Mouse (Mus musculus) embryonic facial prominence, embryonic 13.5 days (tissue): ENCODE results near the gene Tnfrsf22. TPM values are rescaled to one million over a fixed set of nuclear protein-coding genes. Genes with fewer than 3 reads are reported as not detected.
"Not testable (repeated sequence)": the region's sequence is repeated elsewhere in the genome, so short reads cannot be mapped to it uniquely, and the experiment has no call there.

ENCODE experiments used
- ATAC-seq: fragments of 200-750 bp; cut with Nextera tagmentation; 2 replicates; pipeline ENCODE4 v1.8.0; 2017; ENCODE audit warnings: low read depth; ENCODE audit not compliant: insufficient number of reproducible peaks, insufficient read depth, low FRiP score, low TSS enrichment
- H3K27ac ChIP-seq: fragments of 300-500 bp; sonication (generic); 2 replicates; pipeline ENCODE4 v1.5.1; 2015; ENCODE audit warnings: moderate library complexity, mild to moderate bottlenecking, inconsistent platforms
- H3K27me3 ChIP-seq: fragments of 300-500 bp; sonication (generic); 2 replicates; pipeline ENCODE4 v1.6.1; 2015; ENCODE audit warnings: mild to moderate bottlenecking, inconsistent platforms
- H3K36me3 ChIP-seq: fragments of 300-500 bp; sonication (generic); 2 replicates; pipeline ENCODE4 v1.6.1; 2015; ENCODE audit warnings: mild to moderate bottlenecking, inconsistent platforms
- H3K4me1 ChIP-seq: fragments of 300-500 bp; sonication (generic); 2 replicates; pipeline ENCODE4 v1.6.1; 2015; ENCODE audit warnings: inconsistent platforms
- H3K4me2 ChIP-seq: fragments of 300-500 bp; sonication (generic); 2 replicates; pipeline ENCODE4 v1.6.1; 2015; ENCODE audit warnings: moderate library complexity, mild to moderate bottlenecking, inconsistent platforms
- H3K4me3 ChIP-seq: fragments of 300-500 bp; sonication (generic); 2 replicates; pipeline ENCODE4 v1.5.1; 2015; ENCODE audit warnings: mild to moderate bottlenecking, inconsistent platforms
- H3K9ac ChIP-seq: fragments of 300-500 bp; sonication (generic); 2 replicates; pipeline ENCODE4 v1.6.1; 2015; ENCODE audit warnings: mild to moderate bottlenecking, inconsistent platforms
- H3K9me3 ChIP-seq: fragments of 300-500 bp; sonication (generic); 2 replicates; pipeline ENCODE4 v1.6.1; 2016; ENCODE audit warnings: inconsistent platforms
- WGBS: fragments of 180-500 bp; shearing (Covaris S2); methylation state at CpG from one replicate; pipeline ENCODE4 v1.1.7; 2015; ENCODE audit warnings: mixed read lengths; 5-methylcytosine and 5-hydroxymethylcytosine counted together
- polyA plus RNA-seq: library from polyadenylated mRNA; unstranded; fragments of >200 nt; fragmentation: Nextera tagmentation; extraction: Ambion mirVana; gene quantifications from 2 replicates; pipeline ENCODE4 v1.2.1, GENCODE M21; 2015

Tnfrsf22 gene
- polyA plus RNA-seq: 11.6 and 15.0 TPM in 2 replicates

DNA sequence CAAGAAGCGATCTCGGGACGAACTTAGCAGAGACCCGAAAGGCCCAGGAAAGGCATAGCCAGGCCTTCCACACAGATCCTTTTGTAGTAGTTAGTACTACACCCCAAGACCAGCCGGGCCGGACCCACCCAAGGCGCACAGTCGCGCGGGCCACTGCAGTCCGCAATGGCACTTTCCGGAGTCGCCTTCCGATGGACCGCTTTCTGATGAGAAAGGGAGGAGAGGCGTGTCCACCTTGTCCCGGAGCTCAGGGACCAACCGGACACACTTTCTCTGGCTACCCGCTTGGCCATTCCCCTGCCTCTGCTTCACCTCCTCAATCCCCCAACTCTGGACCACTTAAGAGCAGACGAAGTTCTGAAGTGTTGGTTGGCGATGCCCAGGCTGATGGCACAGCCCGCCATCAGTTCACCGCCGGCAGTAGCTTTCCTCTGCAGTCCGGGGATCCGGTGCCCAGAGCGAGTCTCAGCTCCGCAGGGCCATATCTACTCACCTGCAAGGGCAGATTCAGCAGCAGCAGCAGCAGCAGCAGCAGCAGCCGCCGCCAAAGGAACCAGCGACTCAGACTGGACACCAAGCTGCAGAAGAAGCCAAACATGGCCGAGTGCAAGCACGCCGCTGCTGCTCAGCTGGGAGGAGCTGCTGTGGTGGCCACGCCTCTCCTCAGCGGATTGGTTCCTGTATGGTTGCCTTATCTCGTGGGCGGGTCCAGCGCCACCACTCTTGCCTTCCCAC lies at the start of gene Tnfrsf22:
Gene Tnfrsf22, minus strand, starts transcription at position 628 of the 735 bp plus-strand sequence.
- H3K4me2 ChIP-seq: peak within 1 kb of the TSS; percentile 71
- 1% methylated on average over 39 of the region's 39 CpGs for WGBS
- H3K27me3 ChIP-seq: no peaks in the 10 kb centered on the region
- peak within 1 kb of the TSS; percentile 64 for H3K4me3 ChIP-seq
- peak; percentile 84 for ATAC-seq
- H3K9me3 ChIP-seq: peaks cover 7% of the 10 kb centered on the region; the same call in 1 of the 2 replicates
- H3K36me3 ChIP-seq: no peaks in the 10 kb centered on the region
- no peak within 1 kb of the TSS for H3K27ac ChIP-seq
- H3K4me1 ChIP-seq: no peaks in the 10 kb centered on the region
- peak within 1 kb of the TSS; percentile 76 for H3K9ac ChIP-seq

DNA sequence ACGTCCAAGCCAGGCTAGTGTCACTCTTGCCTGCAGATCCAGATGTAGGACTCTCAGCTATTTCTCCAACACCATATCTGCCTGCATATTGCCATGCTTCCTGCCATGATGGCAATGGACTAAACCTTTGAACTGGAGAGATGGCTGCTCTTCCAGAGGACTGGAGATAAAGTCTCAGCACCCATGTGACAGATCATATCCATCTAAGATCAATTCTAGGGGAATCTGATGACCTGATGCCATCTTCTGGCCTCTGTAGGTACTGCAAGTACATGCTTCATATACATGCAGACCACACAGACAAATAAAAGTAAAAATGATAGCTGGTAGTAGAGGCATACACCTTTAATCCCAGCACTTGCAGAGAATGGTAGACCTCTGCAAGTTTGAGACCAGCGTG lies 46.7 kb upstream of the Tnfrsf22 start:
- Histone ChIP-seq H3K27me3 (no peaks in the 10 kb centered on the region), H3K9me3 (no peaks in the 10 kb centered on the region), H3K4me1 (no peaks in the 10 kb centered on the region), H3K36me3 (peaks cover 92% of the 10 kb centered on the region), H3K4me2 (no peak overlapping the region), H3K4me3 (no peak overlapping the region), H3K9ac (no peak overlapping the region), H3K27ac (no peak overlapping the region)
- WGBS: 59% methylated on average over 2 of the region's 2 CpGs
- ATAC-seq: no peak

DNA sequence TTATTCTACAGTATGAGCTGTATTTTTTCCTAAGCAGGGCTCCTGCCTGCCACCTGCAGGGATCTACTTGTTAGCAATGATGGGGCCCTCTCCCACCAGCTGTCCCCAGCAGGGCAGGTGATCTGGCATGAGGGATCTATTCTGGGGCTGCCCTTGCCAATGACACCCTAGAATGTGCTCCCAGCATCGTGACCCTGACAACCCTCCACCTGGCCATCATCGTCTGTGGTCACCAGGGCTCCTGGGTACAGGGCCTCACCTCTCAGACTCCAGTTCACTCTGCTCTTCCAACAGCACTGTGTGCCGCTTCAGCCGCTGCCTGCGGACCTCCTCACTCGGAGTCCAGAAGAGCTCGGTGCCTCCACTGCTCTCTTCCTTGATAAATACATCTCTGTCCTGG lies 45.1 kb upstream of the Tnfrsf22 start:
- Histone ChIP-seq H3K9ac (no peak overlapping the region), H3K27ac (no peak overlapping the region), H3K27me3 (no peaks in the 10 kb centered on the region), H3K4me2 (no peak overlapping the region), H3K4me3 (no peak overlapping the region), H3K4me1 (no peaks in the 10 kb centered on the region), H3K9me3 (no peaks in the 10 kb centered on the region), H3K36me3 (peaks cover 96% of the 10 kb centered on the region)
- 92% methylated on average over 7 of the region's 7 CpGs for WGBS
- no peak for ATAC-seq

DNA sequence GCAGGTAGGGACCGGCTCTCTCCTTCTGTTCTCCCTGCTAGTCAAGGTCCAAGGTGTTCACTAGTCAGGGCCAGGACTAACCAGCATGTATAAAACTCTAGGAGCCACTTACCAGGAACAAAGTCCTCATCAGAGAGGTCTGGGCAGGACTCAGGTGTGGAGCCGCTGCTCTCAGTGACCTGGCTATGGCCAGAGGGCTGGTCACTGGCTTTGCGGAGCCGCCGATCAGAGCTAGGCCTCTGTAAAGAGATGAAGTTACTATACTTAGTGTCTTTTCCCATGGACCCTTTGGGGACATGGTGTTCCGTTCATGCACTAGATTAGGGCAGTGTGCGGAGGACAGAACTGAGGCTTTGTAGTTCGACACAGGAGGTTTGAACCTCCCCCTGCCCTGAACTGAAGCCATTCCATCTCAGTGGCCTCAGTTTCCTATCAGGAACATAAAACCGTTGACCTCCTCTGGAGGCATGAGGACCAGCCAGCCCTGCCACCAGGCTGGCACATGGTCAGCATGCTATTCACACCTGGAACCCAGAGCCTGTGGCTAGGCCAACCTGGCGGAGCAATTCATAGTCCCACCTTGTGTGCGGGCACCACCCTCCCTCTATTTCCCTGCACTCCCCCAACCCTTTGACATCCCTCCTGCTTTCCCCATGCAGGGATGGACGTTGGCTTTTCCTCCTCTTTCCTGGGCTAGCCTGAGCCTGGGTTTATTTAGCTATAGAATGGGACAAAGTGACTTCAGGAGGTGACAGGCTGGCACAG lies 43.5 kb upstream of the Tnfrsf22 start:
- ATAC-seq: no peak
- Histone ChIP-seq H3K27me3 (no peaks in the 10 kb centered on the region), H3K36me3 (peaks cover 98% of the 10 kb centered on the region), H3K4me1 (no peaks in the 10 kb centered on the region), H3K4me2 (no peak overlapping the region), H3K27ac (no peak overlapping the region), H3K4me3 (no peak overlapping the region), H3K9me3 (no peaks in the 10 kb centered on the region), H3K9ac (no peak overlapping the region)
- 86% methylated on average over 12 of the region's 12 CpGs for WGBS

DNA sequence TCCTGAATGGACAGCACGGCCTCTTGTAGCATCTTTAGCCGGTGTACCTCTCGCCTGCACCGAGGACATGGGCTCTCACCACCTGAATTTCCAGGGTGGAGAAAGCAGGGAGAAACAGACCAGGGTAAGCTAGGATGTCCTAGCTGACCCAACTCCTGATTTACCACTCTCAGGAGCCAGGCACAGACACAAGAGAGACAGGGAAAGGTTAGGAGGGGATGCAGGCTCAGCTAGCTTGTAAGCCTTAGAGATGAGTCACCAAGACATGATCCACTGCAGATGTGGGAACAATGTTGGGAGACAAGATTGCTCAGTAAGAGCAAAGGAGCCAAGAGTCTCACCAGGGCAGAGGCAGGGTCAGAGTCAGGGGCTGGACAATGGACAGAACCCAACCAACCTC lies 42.4 kb upstream of the Tnfrsf22 start:
- no peak for ATAC-seq
- H3K4me2 ChIP-seq: no peak overlapping the region
- H3K9me3 ChIP-seq: no peaks in the 10 kb centered on the region
- H3K4me3 ChIP-seq: no peak overlapping the region
- WGBS: 91% methylated on average over 4 of the region's 4 CpGs
- no peak overlapping the region for H3K9ac ChIP-seq
- H3K36me3 ChIP-seq: peaks cover 93% of the 10 kb centered on the region
- H3K4me1 ChIP-seq: no peaks in the 10 kb centered on the region
- no peak overlapping the region for H3K27ac ChIP-seq
- no peaks in the 10 kb centered on the region for H3K27me3 ChIP-seq

DNA sequence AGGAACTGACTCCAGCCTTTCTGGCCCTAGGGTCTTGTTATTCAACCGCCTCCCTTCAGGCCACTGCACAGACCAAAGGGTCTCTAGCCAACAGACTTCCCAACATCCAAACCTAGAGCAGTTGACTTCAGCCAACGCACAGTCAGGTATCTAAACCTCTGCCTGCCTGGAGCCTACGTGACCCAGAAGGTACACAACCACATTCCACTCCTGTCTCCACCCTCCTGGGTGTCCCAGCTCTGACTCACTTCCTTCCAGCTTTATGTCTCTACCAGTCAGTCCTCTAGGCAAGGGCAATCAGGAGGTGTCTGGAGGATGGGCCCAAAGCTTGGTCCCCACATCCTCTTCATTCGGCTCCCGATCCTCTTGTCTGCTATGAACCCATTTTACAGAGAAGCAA lies 41.7 kb upstream of the Tnfrsf22 start:
- H3K4me3 ChIP-seq: no peak overlapping the region
- H3K9ac ChIP-seq: no peak overlapping the region
- no peaks in the 10 kb centered on the region for H3K4me1 ChIP-seq
- H3K27ac ChIP-seq: no peak overlapping the region
- no peak for ATAC-seq
- H3K4me2 ChIP-seq: no peak overlapping the region
- no peaks in the 10 kb centered on the region for H3K9me3 ChIP-seq
- no peaks in the 10 kb centered on the region for H3K27me3 ChIP-seq
- H3K36me3 ChIP-seq: peaks cover 85% of the 10 kb centered on the region
- 88% methylated on average over 5 of the region's 5 CpGs for WGBS

DNA sequence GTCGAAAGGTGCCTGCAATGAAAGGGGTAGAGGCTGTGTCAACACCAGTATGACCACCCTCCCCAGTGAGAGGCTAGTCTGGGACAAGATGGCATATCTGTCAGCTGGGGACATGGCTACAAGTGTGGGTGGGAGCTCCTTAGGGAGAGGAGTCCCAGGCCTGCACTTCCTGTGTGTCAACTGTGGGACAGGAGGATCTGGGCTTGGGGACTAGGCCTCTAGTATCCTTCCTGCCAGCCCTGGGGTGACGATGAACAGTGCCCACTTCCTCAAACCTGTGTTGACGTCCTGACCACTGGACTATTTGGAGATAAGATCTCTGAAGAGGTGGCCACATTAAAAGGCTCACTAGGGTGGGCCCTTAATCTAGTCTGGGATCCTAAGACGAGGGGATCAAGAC lies 40.5 kb upstream of the Tnfrsf22 start:
- WGBS: 73% methylated on average over 4 of the region's 4 CpGs
- H3K4me1 ChIP-seq: peaks cover 5% of the 10 kb centered on the region; the same call in 1 of the 2 replicates
- H3K9me3 ChIP-seq: no peaks in the 10 kb centered on the region
- no peak overlapping the region for H3K9ac ChIP-seq
- no peak overlapping the region for H3K4me2 ChIP-seq
- peaks cover 73% of the 10 kb centered on the region for H3K36me3 ChIP-seq
- ATAC-seq: no peak
- H3K27me3 ChIP-seq: peaks cover 6% of the 10 kb centered on the region; the same call in 1 of the 2 replicates
- H3K4me3 ChIP-seq: no peak overlapping the region
- H3K27ac ChIP-seq: no peak overlapping the region

DNA sequence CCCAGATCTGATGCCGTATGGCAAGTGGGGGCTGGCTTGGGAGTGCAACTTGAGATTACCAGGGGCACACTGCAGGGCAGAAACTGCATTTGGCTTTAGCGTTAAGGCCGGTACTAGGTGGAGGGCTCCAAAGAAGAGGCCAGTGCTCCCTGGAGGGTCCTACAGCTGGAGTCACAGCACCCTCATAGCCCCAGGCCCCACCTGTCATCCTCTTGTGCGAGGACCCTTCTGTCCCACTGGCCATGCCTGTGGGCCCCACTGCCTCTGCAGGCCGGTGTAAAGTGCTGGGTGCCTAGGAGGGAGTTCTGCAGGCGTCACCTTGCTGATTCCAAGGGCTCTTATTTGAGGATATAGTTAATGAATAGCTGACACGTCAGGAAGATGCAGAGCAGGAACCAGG lies 40.0 kb upstream of the Tnfrsf22 start:
- H3K4me2 ChIP-seq: no peak overlapping the region
- peaks cover 5% of the 10 kb centered on the region; the same call in 1 of the 2 replicates for H3K4me1 ChIP-seq
- H3K27ac ChIP-seq: no peak overlapping the region
- H3K36me3 ChIP-seq: peaks cover 68% of the 10 kb centered on the region
- H3K4me3 ChIP-seq: no peak overlapping the region
- no peak overlapping the region for H3K9ac ChIP-seq
- no peaks in the 10 kb centered on the region for H3K9me3 ChIP-seq
- peaks cover 6% of the 10 kb centered on the region; the same call in 1 of the 2 replicates for H3K27me3 ChIP-seq
- no peak for ATAC-seq
- 82% methylated on average over 7 of the region's 7 CpGs for WGBS

DNA sequence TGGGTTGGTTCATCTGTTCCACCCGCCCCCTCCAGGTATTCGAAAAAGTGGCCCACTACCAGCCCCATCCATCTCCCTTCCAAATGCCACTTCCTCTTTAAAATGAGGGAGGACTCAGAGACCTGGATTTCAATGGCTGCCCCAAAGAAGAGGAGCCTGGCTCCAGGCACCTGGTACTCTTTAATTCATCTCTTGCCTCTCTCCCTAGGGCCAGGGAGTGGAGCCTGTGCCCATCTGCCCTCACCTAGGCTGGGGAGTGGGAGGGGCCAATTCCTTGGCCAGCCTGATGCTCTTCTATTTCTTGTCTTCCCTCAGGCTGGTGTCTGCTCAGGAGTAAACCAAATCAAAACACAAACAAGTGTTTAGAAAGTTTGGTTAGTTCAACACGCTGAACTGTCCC lies 37.2 kb upstream of the Tnfrsf22 start:
- not testable (repeated sequence) for H3K27ac ChIP-seq, ATAC-seq, H3K9me3 ChIP-seq, H3K4me3 ChIP-seq, H3K4me2 ChIP-seq, H3K9ac ChIP-seq, H3K27me3 ChIP-seq, H3K4me1 ChIP-seq
- peaks cover 40% of the 10 kb centered on the region for H3K36me3 ChIP-seq
- WGBS: 89% methylated on average over 3 of the region's 3 CpGs

DNA sequence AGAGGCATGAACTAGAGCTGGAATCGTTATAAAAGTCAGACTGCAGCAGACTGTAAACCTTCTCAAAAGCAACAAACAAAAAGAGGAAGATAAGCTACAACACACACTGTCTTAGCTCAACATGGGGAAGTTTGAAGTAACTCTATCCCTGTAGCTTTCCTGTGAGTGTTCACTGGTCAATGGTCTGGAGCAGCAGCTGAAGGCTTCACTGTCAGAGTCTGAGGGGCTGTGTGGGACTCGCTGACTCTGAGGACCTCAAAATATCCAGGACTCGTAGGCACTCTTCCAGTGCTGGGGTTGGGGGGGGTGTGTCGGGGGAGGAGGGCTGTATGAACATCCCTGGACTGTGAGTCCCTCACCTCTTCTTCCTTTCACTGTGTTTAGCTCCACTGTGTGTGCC lies 36.7 kb upstream of the Tnfrsf22 start:
- 68% methylated on average over 4 of the region's 4 CpGs for WGBS
- not testable (repeated sequence) for H3K4me1 ChIP-seq, H3K4me3 ChIP-seq, H3K9ac ChIP-seq, H3K4me2 ChIP-seq, H3K27ac ChIP-seq, H3K9me3 ChIP-seq, H3K27me3 ChIP-seq, ATAC-seq
- H3K36me3 ChIP-seq: peaks cover 36% of the 10 kb centered on the region

DNA sequence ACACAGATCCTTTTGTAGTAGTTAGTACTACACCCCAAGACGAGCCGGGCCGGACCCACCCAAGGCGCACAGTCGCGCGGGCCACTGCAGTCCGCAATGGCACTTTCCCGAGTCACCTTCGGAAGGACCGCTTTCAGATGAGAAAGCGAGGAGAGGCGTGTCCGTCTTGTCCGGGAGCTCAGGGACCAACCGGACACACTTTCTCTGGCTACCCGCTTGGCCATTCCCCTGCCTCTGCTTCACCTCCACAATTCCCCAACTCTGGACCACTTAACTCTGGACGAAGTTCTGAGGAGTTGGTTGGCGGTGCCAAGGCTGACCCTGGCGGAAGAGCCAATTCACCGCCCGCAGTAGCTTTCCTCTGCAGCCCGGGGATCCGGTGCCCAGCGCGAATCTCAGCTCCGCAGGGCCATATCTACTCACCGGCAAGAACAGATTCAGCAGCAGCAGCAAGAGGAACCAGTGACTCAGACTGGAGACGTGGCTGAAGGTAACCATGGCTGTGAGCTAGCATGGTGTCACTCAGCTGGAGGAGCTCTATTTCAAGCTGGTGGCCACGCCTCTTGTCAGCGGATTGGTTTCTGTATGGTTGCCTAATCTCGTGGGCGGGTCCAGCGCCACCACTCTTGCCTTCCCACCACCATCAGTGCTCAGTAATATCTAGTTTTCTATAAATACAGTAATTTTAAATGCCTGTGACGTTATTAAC lies 36.1 kb upstream of the Tnfrsf22 start, which contains the start of gene Tnfrsf23:
Gene Tnfrsf23, minus strand, starts transcription at position 514 of the 709 bp plus-strand sequence.
- H3K9me3 ChIP-seq: no peaks in the 10 kb centered on the region
- H3K27me3 ChIP-seq: peaks cover 6% of the 10 kb centered on the region; the same call in 1 of the 2 replicates
- H3K27ac ChIP-seq: no peak within 1 kb of the TSS
- 2% methylated on average over 35 of the region's 35 CpGs for WGBS
- peaks cover 29% of the 10 kb centered on the region for H3K36me3 ChIP-seq
- peaks cover 5% of the 10 kb centered on the region; the same call in 1 of the 2 replicates for H3K4me1 ChIP-seq
- peak within 1 kb of the TSS; percentile 47 for H3K4me3 ChIP-seq
- peak within 1 kb of the TSS; percentile 67 for H3K9ac ChIP-seq
- peak within 1 kb of the TSS; percentile 86 for H3K4me2 ChIP-seq
- peak; percentile 78 for ATAC-seq
